Mouse (Mus musculus): ENCODE data around the gene Appl2. TPM values are rescaled to one million over a fixed set of nuclear protein-coding genes. Genes with fewer than 3 reads are reported as not detected.
"Not testable (repeated sequence)": the region's sequence is repeated elsewhere in the genome, so short reads cannot be mapped to it uniquely, and the experiment has no call there.

The Appl2 gene
- polyA plus RNA-seq, 1 experiment from 2014 or later, result 37.1 TPM

DNA sequence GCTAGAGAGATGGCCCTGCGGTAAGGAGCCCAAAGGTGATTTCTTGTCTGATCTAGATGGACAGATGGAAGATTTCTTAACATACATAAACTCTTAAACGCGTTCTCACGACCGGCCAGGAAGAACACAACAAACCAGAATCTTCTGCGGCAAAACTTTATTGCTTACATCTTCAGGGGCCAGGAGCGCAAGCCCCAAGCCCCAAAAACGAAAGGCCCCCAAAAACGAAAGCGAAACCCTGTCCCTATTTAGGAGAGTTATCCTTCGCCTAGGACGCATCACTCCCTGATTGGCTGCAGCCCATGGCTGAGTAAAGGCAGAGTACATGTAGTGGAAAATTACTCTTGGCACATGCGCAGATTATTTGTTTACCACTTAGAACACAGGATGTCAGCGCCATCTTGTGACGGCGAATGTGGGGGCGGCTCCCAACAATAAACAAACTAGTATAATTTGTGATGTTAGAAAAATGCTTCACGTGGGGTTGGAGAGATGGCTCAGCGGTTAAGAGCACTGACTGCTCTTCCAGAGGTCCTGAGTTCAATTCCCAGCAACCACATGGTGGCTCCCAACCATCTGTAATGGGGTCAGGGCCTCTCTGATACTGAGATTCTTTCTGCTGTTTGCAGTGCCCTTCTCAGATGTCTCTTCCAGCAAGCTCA is 3.8 kb upstream of the Appl2 start:
- 90% methylated on average over 19 of the region's 19 CpGs for WGBS
- not testable (repeated sequence) for H3K36me3 ChIP-seq (replicated peaks; ENCODE audit: control insufficient read depth, insufficient read depth); H3K4me1 ChIP-seq (replicated peaks; ENCODE audit: control insufficient read depth, insufficient read depth, low read length); H3K4me2 ChIP-seq (replicated peaks); H3K4me3 ChIP-seq (replicated peaks; ENCODE audit: low read length); H3K27me3 ChIP-seq (ENCODE audit: control insufficient read depth, insufficient read depth, low read length); ATAC-seq (ENCODE audit: low FRiP score); H3K9me3 ChIP-seq (ENCODE audit: control insufficient read depth, low read length); H3K27ac ChIP-seq; H3K9ac ChIP-seq; DNase-seq (ENCODE audit: low spot score)

DNA sequence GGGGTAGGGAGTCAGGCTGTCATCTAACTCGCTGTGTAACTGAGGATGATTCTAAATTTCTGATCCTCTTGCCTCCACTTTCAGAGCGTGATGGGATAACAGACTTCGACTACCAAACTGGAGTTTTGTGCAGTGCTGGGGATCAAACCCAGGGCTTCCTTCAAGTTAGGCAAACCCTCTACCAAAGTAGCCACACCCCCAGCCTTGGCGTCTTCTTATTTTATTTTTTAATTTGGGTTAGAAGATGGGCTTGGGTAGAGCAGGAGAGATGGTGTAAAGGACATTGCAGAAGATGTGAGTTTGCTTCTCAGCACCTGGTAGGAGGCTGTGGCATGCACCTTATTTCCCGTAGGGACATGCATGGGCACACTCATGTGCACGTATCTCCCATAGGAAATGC is 499 bp upstream of the Appl2 start:
- no peak for DNase-seq (ENCODE audit: low spot score)
- H3K9ac ChIP-seq, result peak overlapping the region; percentile 80
- 34% methylated on average over 6 of the region's 6 CpGs for WGBS

DNA sequence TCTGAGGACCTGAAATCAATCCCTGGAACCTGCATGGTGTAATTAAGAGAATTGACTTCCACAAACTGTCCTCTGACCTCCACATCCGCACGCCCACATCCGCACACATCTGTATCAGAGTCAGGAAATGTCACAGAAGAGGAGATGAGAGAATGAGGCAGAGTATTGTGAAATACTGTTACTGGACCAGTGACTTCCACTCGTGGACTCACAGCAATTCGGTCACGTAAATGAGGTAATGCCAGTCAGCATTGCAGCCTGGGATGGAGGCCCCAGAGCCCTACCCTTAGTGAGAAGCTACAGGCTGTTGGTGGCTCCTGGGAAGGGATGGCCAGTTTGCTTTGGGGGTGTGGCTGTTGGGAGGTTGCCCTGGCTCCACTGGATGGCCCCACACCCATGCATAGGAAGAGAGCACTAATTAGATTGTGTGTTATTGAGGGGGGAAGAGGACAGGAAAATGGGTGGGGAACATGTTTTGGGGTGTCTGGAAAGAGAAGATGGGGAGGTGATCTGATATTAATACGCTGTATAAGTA is 2.1 kb downstream of the Appl2 start:
- WGBS, result 89% methylated on average over 7 of the region's 7 CpGs
- H3K27me3 ChIP-seq (ENCODE audit: control insufficient read depth, insufficient read depth, low read length), result no peaks in the 10 kb centered on the region

More for the DNA sequence above, 499 bp upstream of the Appl2 start:
- Histone ChIP-seq H3K4me2 (replicated peaks) (peak overlapping the region; percentile 81), H3K27me3 (ENCODE audit: control insufficient read depth, insufficient read depth, low read length) (no peaks in the 10 kb centered on the region), H3K36me3 (replicated peaks; ENCODE audit: control insufficient read depth, insufficient read depth) (no peaks in the 10 kb centered on the region), H3K4me1 (replicated peaks; ENCODE audit: control insufficient read depth, insufficient read depth, low read length) (peaks cover 25% of the 10 kb centered on the region), H3K4me3 (replicated peaks; ENCODE audit: low read length) (peak overlapping the region; percentile 86), H3K9me3 (ENCODE audit: control insufficient read depth, low read length) (no peaks in the 10 kb centered on the region), H3K27ac (peak overlapping the region; percentile 84)
- ATAC-seq (ENCODE audit: low FRiP score), result no peak

DNA sequence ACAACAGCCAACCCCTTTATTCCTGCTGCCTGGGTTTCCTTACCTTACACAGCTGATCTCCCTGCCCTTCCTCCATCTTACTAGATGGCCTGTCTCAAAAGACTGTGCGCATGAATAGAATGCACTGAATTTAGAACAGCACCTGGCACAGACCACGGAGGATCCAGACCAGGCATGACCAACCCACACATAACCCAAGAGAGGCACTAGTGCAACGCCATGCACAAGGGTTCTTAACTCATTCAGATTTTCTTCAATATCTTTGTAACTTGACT is 2.9 kb downstream of the Appl2 start:
- Histone ChIP-seq H3K4me3 (replicated peaks; ENCODE audit: low read length) (no peak overlapping the region), H3K9ac (no peak overlapping the region), H3K4me1 (replicated peaks; ENCODE audit: control insufficient read depth, insufficient read depth, low read length) (peaks cover 25% of the 10 kb centered on the region)

More for the DNA sequence above, 2.1 kb downstream of the Appl2 start:
- peaks cover 25% of the 10 kb centered on the region for H3K4me1 ChIP-seq (replicated peaks; ENCODE audit: control insufficient read depth, insufficient read depth, low read length)
- no peak overlapping the region for H3K9ac ChIP-seq
- no peak overlapping the region for H3K4me3 ChIP-seq (replicated peaks; ENCODE audit: low read length)
- H3K36me3 ChIP-seq (replicated peaks; ENCODE audit: control insufficient read depth, insufficient read depth), result no peaks in the 10 kb centered on the region
- no peak overlapping the region for H3K4me2 ChIP-seq (replicated peaks)
- ATAC-seq (ENCODE audit: low FRiP score), result no peak
- no peak for DNase-seq (ENCODE audit: low spot score)
- H3K9me3 ChIP-seq (ENCODE audit: control insufficient read depth, low read length), result no peaks in the 10 kb centered on the region
- H3K27ac ChIP-seq, result no peak overlapping the region

DNA sequence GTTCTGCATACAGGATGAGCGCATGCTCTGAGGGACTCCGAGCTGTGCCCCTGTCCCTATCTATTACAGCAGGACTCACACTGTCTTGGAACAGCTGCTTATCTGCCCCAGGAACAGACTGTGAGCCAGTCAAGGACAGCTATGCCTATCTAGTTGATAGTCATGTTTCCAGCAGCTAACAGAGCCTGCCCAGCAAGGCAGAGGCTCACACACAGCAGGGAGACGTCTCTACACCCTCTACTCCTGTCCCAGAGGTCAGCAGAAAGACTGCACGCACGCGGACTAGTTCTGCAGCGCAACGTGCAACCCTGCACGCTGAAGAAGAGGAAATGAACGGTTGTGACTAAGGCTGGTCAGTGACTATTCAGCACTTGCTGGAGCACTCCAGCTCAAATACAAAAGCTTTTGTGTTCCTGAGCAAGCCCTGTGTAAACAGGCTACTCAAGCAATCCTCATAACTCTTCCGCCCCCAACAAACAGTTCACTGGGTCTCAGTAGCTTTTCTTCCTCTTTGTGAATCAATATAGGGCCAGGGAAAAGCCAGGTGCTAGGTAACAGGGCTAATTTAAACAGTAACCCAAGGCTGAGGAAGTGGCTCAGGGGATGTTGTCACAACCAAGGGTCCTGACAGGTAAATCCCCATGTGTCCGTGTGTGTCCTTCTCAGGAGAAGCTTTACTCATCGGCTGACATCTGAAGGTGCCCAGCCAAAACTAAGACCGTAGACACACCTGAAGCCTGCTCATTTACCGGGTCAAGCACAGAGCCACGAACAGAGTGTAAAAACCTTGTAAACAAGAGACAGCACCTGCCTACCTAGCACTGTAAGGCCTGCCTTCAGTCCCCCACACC is 3.4 kb downstream of the Appl2 start:
- 59% methylated on average over 16 of the region's 16 CpGs for WGBS

More for the DNA sequence above, 2.9 kb downstream of the Appl2 start:
- no peaks in the 10 kb centered on the region for H3K9me3 ChIP-seq (ENCODE audit: control insufficient read depth, low read length)
- ATAC-seq (ENCODE audit: low FRiP score), result no peak
- no peak overlapping the region for H3K27ac ChIP-seq
- H3K27me3 ChIP-seq (ENCODE audit: control insufficient read depth, insufficient read depth, low read length), result no peaks in the 10 kb centered on the region
- no peak overlapping the region for H3K4me2 ChIP-seq (replicated peaks)
- no peaks in the 10 kb centered on the region for H3K36me3 ChIP-seq (replicated peaks; ENCODE audit: control insufficient read depth, insufficient read depth)
- no peak for DNase-seq (ENCODE audit: low spot score)
- WGBS, result 86% methylated on average over 3 of the region's 3 CpGs

DNA sequence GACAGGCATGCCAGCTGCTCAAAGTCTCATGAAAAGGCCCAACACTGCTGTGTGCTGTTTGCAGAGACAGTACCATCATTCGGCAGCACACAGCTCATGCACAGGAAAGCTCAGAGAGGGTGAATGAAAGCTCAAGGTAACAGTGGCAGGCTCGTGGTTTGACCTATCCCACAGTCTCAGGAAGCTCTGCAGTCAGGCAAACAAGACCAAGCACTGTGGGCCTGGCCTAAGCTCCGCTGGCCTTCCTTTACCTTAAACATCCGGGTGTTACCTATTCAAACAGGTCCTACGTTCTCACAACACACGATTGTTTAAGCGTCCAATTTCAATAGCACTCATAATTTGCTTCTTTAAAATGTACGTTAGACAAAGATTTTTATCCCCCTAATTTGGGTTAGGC is 4.4 kb downstream of the Appl2 start:
- Histone ChIP-seq H3K9me3 (ENCODE audit: control insufficient read depth, low read length) (no peaks in the 10 kb centered on the region), H3K4me2 (replicated peaks) (0 out of 2 replicates have a peak overlapping the region, but pooled peaks have one; percentile 14), H3K4me1 (replicated peaks; ENCODE audit: control insufficient read depth, insufficient read depth, low read length) (peaks cover 25% of the 10 kb centered on the region), H3K27ac (no peak overlapping the region), H3K36me3 (replicated peaks; ENCODE audit: control insufficient read depth, insufficient read depth) (no peaks in the 10 kb centered on the region), H3K27me3 (ENCODE audit: control insufficient read depth, insufficient read depth, low read length) (no peaks in the 10 kb centered on the region), H3K9ac (no peak overlapping the region), H3K4me3 (replicated peaks; ENCODE audit: low read length) (no peak overlapping the region)
- 79% methylated on average over 8 of the region's 8 CpGs for WGBS
- DNase-seq (ENCODE audit: low spot score) (no peak), ATAC-seq (ENCODE audit: low FRiP score) (no peak)

More for the DNA sequence above, 3.4 kb downstream of the Appl2 start:
- Histone ChIP-seq H3K9ac (peak overlapping the region; percentile 7; the same call in 1 of the 2 replicates), H3K4me2 (replicated peaks) (peak overlapping the region; percentile 14; the same call in 1 of the 2 replicates), H3K4me1 (replicated peaks; ENCODE audit: control insufficient read depth, insufficient read depth, low read length) (peaks cover 25% of the 10 kb centered on the region), H3K27ac (peak overlapping the region; percentile 30; the same call in 1 of the 2 replicates), H3K27me3 (ENCODE audit: control insufficient read depth, insufficient read depth, low read length) (no peaks in the 10 kb centered on the region), H3K9me3 (ENCODE audit: control insufficient read depth, low read length) (no peaks in the 10 kb centered on the region), H3K36me3 (replicated peaks; ENCODE audit: control insufficient read depth, insufficient read depth) (no peaks in the 10 kb centered on the region), H3K4me3 (replicated peaks; ENCODE audit: low read length) (no peak overlapping the region)
- no peak for DNase-seq (ENCODE audit: low spot score)
- ATAC-seq (ENCODE audit: low FRiP score), result no peak

DNA sequence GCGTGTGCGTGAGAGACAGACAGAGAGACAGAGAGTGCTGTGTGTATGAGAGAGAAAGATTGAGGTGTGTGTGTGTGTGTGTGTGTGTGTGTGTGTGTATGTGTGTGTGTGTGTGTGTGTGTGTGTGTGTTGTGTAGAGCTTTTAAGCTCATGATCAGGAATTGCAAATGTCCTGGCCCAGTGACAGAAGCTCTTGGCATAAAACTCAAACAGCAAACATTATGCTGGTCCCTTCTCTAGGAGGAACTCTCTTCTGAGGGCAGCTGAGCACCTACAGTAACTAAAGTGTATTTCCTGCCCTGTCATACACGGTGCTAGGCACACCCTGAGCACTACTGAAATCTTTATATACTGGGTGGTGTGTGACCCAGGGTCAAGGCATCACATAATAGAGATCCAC is 6.9 kb downstream of the Appl2 start:
- no peaks in the 10 kb centered on the region for H3K36me3 ChIP-seq (replicated peaks; ENCODE audit: control insufficient read depth, insufficient read depth)
- ATAC-seq (ENCODE audit: low FRiP score) (no peak), DNase-seq (ENCODE audit: low spot score) (no peak)
- no peaks in the 10 kb centered on the region for H3K27me3 ChIP-seq (ENCODE audit: control insufficient read depth, insufficient read depth, low read length)
- no peaks in the 10 kb centered on the region for H3K9me3 ChIP-seq (ENCODE audit: control insufficient read depth, low read length)
- H3K4me2 ChIP-seq (replicated peaks), result no peak overlapping the region
- no peak overlapping the region for H3K4me3 ChIP-seq (replicated peaks; ENCODE audit: low read length)
- WGBS, result 84% methylated on average over 3 of the region's 3 CpGs
- no peak overlapping the region for H3K27ac ChIP-seq
- peaks cover 21% of the 10 kb centered on the region for H3K4me1 ChIP-seq (replicated peaks; ENCODE audit: control insufficient read depth, insufficient read depth, low read length)
- H3K9ac ChIP-seq, result no peak overlapping the region

DNA sequence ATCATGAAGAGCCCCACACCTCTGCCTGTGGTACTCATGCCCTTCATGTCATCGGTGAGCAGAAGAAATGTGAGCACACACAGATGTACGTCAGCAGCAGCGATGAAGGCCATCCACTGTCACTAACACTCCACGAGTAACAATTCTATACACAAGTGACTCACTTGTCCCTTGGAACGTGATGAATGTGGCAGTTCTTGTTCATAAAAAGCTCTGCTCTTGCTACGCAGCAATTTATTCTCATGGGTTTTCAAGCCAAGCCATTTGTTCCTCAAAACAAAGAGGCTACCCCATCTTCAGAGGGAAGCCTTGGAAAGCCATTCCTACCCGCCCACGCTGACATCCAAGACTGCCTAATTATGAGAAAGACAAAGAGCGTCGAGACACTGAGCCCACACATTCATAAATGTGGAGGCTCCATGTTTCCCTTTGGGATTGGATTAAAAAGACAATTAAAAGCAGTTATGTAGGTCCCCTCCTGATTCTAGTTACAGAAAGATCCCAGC is 8.6 kb downstream of the Appl2 start:
- no peak overlapping the region for H3K4me2 ChIP-seq (replicated peaks)
- ATAC-seq (ENCODE audit: low FRiP score) (no peak), DNase-seq (ENCODE audit: low spot score) (no peak)
- H3K27me3 ChIP-seq (ENCODE audit: control insufficient read depth, insufficient read depth, low read length), result no peaks in the 10 kb centered on the region
- no peaks in the 10 kb centered on the region for H3K9me3 ChIP-seq (ENCODE audit: control insufficient read depth, low read length)
- no peak overlapping the region for H3K27ac ChIP-seq
- H3K9ac ChIP-seq, result no peak overlapping the region
- H3K4me1 ChIP-seq (replicated peaks; ENCODE audit: control insufficient read depth, insufficient read depth, low read length), result peaks cover 8% of the 10 kb centered on the region
- no peaks in the 10 kb centered on the region for H3K36me3 ChIP-seq (replicated peaks; ENCODE audit: control insufficient read depth, insufficient read depth)
- no peak overlapping the region for H3K4me3 ChIP-seq (replicated peaks; ENCODE audit: low read length)
- WGBS, result 48% methylated on average over 10 of the region's 10 CpGs

DNA sequence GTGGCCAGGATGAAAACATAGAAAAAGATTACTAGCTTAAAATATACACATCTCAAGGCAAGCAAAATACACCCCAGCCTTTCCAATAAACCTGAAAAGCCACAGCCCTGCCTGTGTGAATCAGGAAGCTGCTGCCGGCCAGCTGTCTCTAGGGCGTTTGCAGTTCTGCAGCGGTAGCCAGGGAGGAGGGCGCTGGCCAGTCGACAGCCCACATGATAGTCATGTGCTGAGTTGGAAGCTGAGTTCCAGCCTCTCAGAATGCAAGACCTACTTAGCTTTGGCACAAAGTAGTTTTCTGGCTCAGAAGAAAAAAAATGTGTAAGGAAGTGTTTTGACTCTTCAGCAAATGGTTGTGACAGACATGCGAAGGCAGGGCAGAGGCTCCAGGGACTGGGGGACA is 11.2 kb downstream of the Appl2 start:
- H3K27ac ChIP-seq, result no peak overlapping the region
- H3K9me3 ChIP-seq (ENCODE audit: control insufficient read depth, low read length), result no peaks in the 10 kb centered on the region
- no peaks in the 10 kb centered on the region for H3K27me3 ChIP-seq (ENCODE audit: control insufficient read depth, insufficient read depth, low read length)
- no peak overlapping the region for H3K9ac ChIP-seq
- H3K36me3 ChIP-seq (replicated peaks; ENCODE audit: control insufficient read depth, insufficient read depth), result no peaks in the 10 kb centered on the region; the same call in 1 of the 2 replicates
- DNase-seq (ENCODE audit: low spot score), result peak; percentile 28
- no peak for ATAC-seq (ENCODE audit: low FRiP score)
- H3K4me1 ChIP-seq (replicated peaks; ENCODE audit: control insufficient read depth, insufficient read depth, low read length), result peaks cover 8% of the 10 kb centered on the region; the same call in 1 of the 2 replicates
- 41% methylated on average over 6 of the region's 6 CpGs for WGBS
- H3K4me3 ChIP-seq (replicated peaks; ENCODE audit: low read length), result no peak overlapping the region
- H3K4me2 ChIP-seq (replicated peaks), result no peak overlapping the region

All from hindbrain, embryonic 14.5 days (tissue).